Mouse (Mus musculus): ENCODE results near the gene Gm49369.

DNA sequence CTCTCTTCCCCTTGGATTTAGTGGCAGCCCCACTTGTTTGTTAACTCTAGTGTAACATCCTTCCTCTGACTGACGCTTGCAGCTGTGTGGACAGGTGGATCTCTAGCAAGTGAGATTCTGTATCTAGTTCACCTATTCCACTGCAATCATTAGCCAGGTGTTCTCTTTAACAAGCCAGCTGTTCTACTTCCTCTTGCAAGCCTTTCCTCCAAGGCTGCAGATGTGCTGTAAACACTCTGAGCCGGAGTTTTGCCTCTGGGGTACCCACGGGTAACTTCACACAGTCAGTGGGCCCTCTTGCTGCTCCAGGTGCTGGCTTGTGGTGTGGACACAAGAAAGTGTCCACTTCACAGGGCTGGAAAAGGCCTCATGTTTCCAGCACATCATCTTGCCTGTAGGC lies 24.9 kb downstream of the Gm49369 start:
- TF ChIP-seq CTCF (IDR thresholded peaks at IDR 0.05; ENCODE audit: borderline replicate concordance, insufficient read depth, low read depth, low read length) (no peak), POLR2A (IDR thresholded peaks at IDR 0.05; ENCODE audit: borderline replicate concordance, insufficient read depth, low read length) (no peak)

Measured in cerebellum, adult 2 months (tissue).